Mouse (Mus musculus) liver, embryonic 18 days (tissue): ENCODE measurements around the gene Prtn3. TPM values are rescaled to one million over a fixed set of nuclear protein-coding genes. Genes with fewer than 3 reads are reported as not detected.

ENCODE experiments used
- polyA plus RNA-seq: library from polyadenylated mRNA; depleted of rRNA; stranded (reverse); fragments of >200 nt; gene quantifications from 2 replicates; pipeline ENCODE4 v1.2.3, GENCODE M21; 2012; rRNA removed

The Prtn3 gene
- polyA plus RNA-seq: 200 and 257 TPM in 2 replicates

GRCm38 (mm10) chr10:79874290-79874862 lies at the start of gene Prtn3, which contains the start of gene Plppr3:
Gene Prtn3, plus strand, starts transcription at chr10:79874476.
Gene Plppr3, minus strand, starts transcription at chr10:79874634.

GRCm38 (mm10) chr10:79853860-79854795 lies 20.1 kb upstream of the Prtn3 start, which contains the start of gene Ptbp1:
Gene Ptbp1, plus strand, starts transcription at chr10:79854427.

GRCm38 (mm10) chr10:79886054-79886453 lies 11.8 kb downstream of the Prtn3 start, which contains the start of gene Elane:
Gene Elane, plus strand, starts transcription at chr10:79886247.

GRCm38 (mm10) chr10:79890670-79891069 lies 16.4 kb downstream of the Prtn3 start, which contains the start of gene Cfd:
Gene Cfd, plus strand, starts transcription at chr10:79890853.

GRCm38 (mm10) chr10:79908167-79909091 lies 34.2 kb downstream of the Prtn3 start, which contains the start of gene Med16:
Gene Med16, minus strand, starts transcription at chr10:79908923.

GRCm38 (mm10) chr10:79910556-79910955 lies 36.3 kb downstream of the Prtn3 start, which contains the start of gene Gm26602:
Gene Gm26602, plus strand, starts transcription at chr10:79910856.

GRCm38 (mm10) chr10:79916808-79917531 lies 42.7 kb downstream of the Prtn3 start, which contains the start of gene Kiss1r:
Gene Kiss1r, plus strand, starts transcription at chr10:79916971.

GRCm38 (mm10) chr10:79920958-79921535 lies 46.8 kb downstream of the Prtn3 start, which contains the start of gene R3hdm4:
Gene R3hdm4, minus strand, starts transcription at chr10:79921208.

GRCm38 (mm10) chr10:79926491-79927323 lies 52.4 kb downstream of the Prtn3 start, which contains the start of gene Arid3a:
Gene Arid3a, plus strand, starts transcription at chr10:79927043.

Other genes with a start within 250 kb of the Prtn3 start
- gene Shc2, start 236.6 kb upstream of the Prtn3 start, polyA plus RNA-seq: 0.26 and 0.30 TPM in 2 replicates
- not detected in 2 replicates for gene Odf3l2, start 228.7 kb upstream of the Prtn3 start, polyA plus RNA-seq
- gene Madcam1, start 209.9 kb upstream of the Prtn3 start, polyA plus RNA-seq: 0.08 and 0.18 TPM in 2 replicates
- gene Tpgs1, start 205.1 kb upstream of the Prtn3 start, polyA plus RNA-seq: 14.3 and 15.9 TPM in 2 replicates
- gene Cdc34, start 192.3 kb upstream of the Prtn3 start, polyA plus RNA-seq: 75.1 and 80.8 TPM in 2 replicates
- 0.06 and 0.12 TPM in 2 replicates for gene Gzmm, start 185.5 kb upstream of the Prtn3 start, polyA plus RNA-seq
- gene Bsg, start 170.0 kb upstream of the Prtn3 start, polyA plus RNA-seq: 793 and 830 TPM in 2 replicates
- 0.08 and 0.09 TPM in 2 replicates for gene Hcn2, start 157.8 kb upstream of the Prtn3 start, polyA plus RNA-seq
- gene Polrmt, start 127.9 kb upstream of the Prtn3 start, polyA plus RNA-seq: 13.3 and 17.5 TPM in 2 replicates
- not detected in 2 replicates for gene Fgf22, start 119.4 kb upstream of the Prtn3 start, polyA plus RNA-seq
- gene Rnf126, start 107.5 kb upstream of the Prtn3 start, polyA plus RNA-seq: 36.8 and 38.6 TPM in 2 replicates
- 2.6 TPM in 2 replicates for gene Fstl3, start 97.2 kb upstream of the Prtn3 start, polyA plus RNA-seq
- 3.3 and 4.4 TPM in 2 replicates for gene Prss57, start 83.5 kb upstream of the Prtn3 start, polyA plus RNA-seq
- gene Palm, start 80.9 kb upstream of the Prtn3 start, polyA plus RNA-seq: 4.8 and 5.8 TPM in 2 replicates
- 0.59 and 0.99 TPM in 2 replicates for gene Misp, start 53.5 kb upstream of the Prtn3 start, polyA plus RNA-seq
- gene Ptbp1, start 20.0 kb upstream of the Prtn3 start, polyA plus RNA-seq: 104 and 111 TPM in 2 replicates
- gene Plppr3, start 158 bp downstream of the Prtn3 start, polyA plus RNA-seq: 5.6 and 9.0 TPM in 2 replicates
- gene Elane, start 11.8 kb downstream of the Prtn3 start, polyA plus RNA-seq: 103 and 130 TPM in 2 replicates
- 0.08 and 0.12 TPM in 2 replicates for gene Cfd, start 16.4 kb downstream of the Prtn3 start, polyA plus RNA-seq
- gene Med16, start 34.4 kb downstream of the Prtn3 start, polyA plus RNA-seq: 11.6 and 12.7 TPM in 2 replicates
- gene Gm26602, start 36.4 kb downstream of the Prtn3 start, polyA plus RNA-seq: not detected in 2 replicates
- 0.65 and 0.86 TPM in 2 replicates for gene Kiss1r, start 42.5 kb downstream of the Prtn3 start, polyA plus RNA-seq
- 31.9 and 40.7 TPM in 2 replicates for gene R3hdm4, start 46.7 kb downstream of the Prtn3 start, polyA plus RNA-seq
- 8.4 and 10.3 TPM in 2 replicates for gene Arid3a, start 52.6 kb downstream of the Prtn3 start, polyA plus RNA-seq
- 18.3 and 20.3 TPM in 2 replicates for gene Wdr18, start 85.7 kb downstream of the Prtn3 start, polyA plus RNA-seq
- gene Grin3b, start 96.2 kb downstream of the Prtn3 start, polyA plus RNA-seq: not detected in 2 replicates
- 66.7 and 79.1 TPM in 2 replicates for gene Tmem259, start 109.9 kb downstream of the Prtn3 start, polyA plus RNA-seq
- gene Cnn2, start 114.1 kb downstream of the Prtn3 start, polyA plus RNA-seq: 28.0 and 28.2 TPM in 2 replicates
- gene Abca7, start 122.0 kb downstream of the Prtn3 start, polyA plus RNA-seq: 6.1 and 7.9 TPM in 2 replicates
- 23.6 and 31.2 TPM in 2 replicates for gene Arhgap45, start 142.2 kb downstream of the Prtn3 start, polyA plus RNA-seq
- 79.7 and 92.0 TPM in 2 replicates for gene Polr2e, start 165.3 kb downstream of the Prtn3 start, polyA plus RNA-seq
- gene Gpx4, start 172.7 kb downstream of the Prtn3 start, polyA plus RNA-seq: 324 and 335 TPM in 2 replicates
- 10.4 and 13.9 TPM in 2 replicates for gene Sbno2, start 231.1 kb downstream of the Prtn3 start, polyA plus RNA-seq
- 63.7 and 77.6 TPM in 2 replicates for gene Stk11, start 241.3 kb downstream of the Prtn3 start, polyA plus RNA-seq